ENCODE assay signal across 11 mouse cellular contexts in the genomic region with DNA sequence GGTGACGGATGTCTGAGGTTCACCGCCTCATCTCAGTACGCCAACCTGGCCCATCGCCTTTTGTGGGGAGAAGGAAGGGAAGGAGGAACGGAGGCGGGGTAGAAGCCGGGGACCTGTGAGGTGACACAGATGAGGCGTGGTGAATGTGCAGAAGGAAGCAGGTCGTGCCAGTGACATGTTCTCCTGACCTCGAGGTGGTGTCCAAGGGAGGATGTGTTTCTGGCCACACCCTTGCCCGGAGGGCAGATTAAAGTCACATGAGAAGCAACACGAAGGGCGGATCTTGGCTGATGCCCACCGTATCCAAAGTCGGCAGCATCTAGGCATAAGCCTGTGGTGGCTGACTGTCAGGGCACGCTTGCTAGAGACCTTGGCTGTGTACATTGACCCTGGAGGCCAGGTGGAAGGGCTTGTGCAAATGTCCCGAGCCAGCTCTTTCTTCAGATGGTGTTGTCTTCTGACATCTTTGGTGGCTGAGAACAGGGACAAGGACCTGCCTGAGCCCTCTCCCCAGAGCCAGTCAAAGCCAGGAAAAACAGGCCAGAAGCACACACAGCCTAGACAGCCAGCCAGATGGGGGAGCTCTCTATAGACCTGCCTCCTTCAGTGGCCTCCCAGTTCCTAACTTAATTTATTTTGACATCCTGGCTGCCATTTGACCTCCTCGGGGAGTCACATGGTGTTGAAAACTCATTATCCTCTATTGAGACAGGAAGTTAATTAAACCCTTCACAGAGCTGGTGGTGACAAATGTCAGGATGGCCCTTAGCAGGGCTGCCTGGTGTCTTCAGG. TPM values are rescaled to one million over a fixed set of nuclear protein-coding genes. Genes with fewer than 3 reads are reported as not detected.
DNase-seq lines count a peak whose midpoint lies in the region; ATAC-seq and TF ChIP-seq lines count a peak whose summit lies in the region.
"Had no signal": no experiment of that assay in that cellular context is flagged by ENCODE, and none has a peak within 500 bp of the region (broad histone marks: within the 10 kb centered on the region; RNA-seq: fewer than 3 reads in every experiment).

No protein-coding gene starts in this region.

- TF ChIP-seq CTCF in thymus, adult 2 months (IDR thresholded peaks at IDR 0.05; ENCODE audit: borderline replicate concordance, control insufficient read depth, extremely low read depth, insufficient read depth, low read length, poor library complexity), result no peak

- H3K27me3 ChIP-seq in hindbrain, embryonic 10.5 days (ENCODE audit: insufficient read depth, poor library complexity, severe bottlenecking), result peaks cover 44% of the 10 kb centered on the region
- peaks cover 8% of the 10 kb centered on the region; the same call in 1 of the 2 replicates for H3K27me3 ChIP-seq in hindbrain, embryonic 12.5 days
- H3K27me3 ChIP-seq in thymus, adult 2 months (ENCODE audit: control insufficient read depth, insufficient read depth, low read length), result no peaks in the 10 kb centered on the region
- no peaks in the 10 kb centered on the region for H3K27me3 ChIP-seq in forebrain, embryonic 16.5 days (replicated peaks; ENCODE audit: control insufficient read depth, insufficient read depth, low read length)

- no peak overlapping the region for H3K4me3 ChIP-seq in hindbrain, embryonic 10.5 days
- no peak overlapping the region for H3K4me3 ChIP-seq in hindbrain, embryonic 12.5 days
- H3K4me3 ChIP-seq in thymus, adult 2 months (ENCODE audit: control insufficient read depth, insufficient read depth, low read length), result no peak overlapping the region
- no peak overlapping the region for H3K4me3 ChIP-seq in forebrain, embryonic 16.5 days (replicated peaks; ENCODE audit: low read length)
- H3K4me3 ChIP-seq: forebrain, embryonic 15.5 days; midbrain, embryonic 12.5 days had no signal

- no peaks in the 10 kb centered on the region for H3K36me3 ChIP-seq in hindbrain, embryonic 10.5 days
- no peaks in the 10 kb centered on the region for H3K36me3 ChIP-seq in hindbrain, embryonic 12.5 days
- no peaks in the 10 kb centered on the region for H3K36me3 ChIP-seq in thymus, adult 2 months (ENCODE audit: control insufficient read depth, insufficient read depth, low read length)
- no peaks in the 10 kb centered on the region for H3K36me3 ChIP-seq in forebrain, embryonic 16.5 days (ENCODE audit: control insufficient read depth, insufficient read depth)
- H3K36me3 ChIP-seq: forebrain, embryonic 15.5 days; midbrain, embryonic 12.5 days had no signal

- peaks cover 72% of the 10 kb centered on the region for H3K4me1 ChIP-seq in hindbrain, embryonic 10.5 days (replicated peaks)
- peaks cover 24% of the 10 kb centered on the region for H3K4me1 ChIP-seq in hindbrain, embryonic 12.5 days
- H3K4me1 ChIP-seq in thymus, adult 2 months (replicated peaks; ENCODE audit: control insufficient read depth, insufficient read depth, low read length), result peaks cover 22% of the 10 kb centered on the region
- H3K4me1 ChIP-seq in forebrain, embryonic 16.5 days (replicated peaks; ENCODE audit: control insufficient read depth, insufficient read depth, low read length), result peaks cover under 1% of the 10 kb centered on the region

- H3K9me3 ChIP-seq in hindbrain, embryonic 10.5 days, result no peaks in the 10 kb centered on the region
- H3K9me3 ChIP-seq in hindbrain, embryonic 12.5 days (replicated peaks), result no peaks in the 10 kb centered on the region
- no peaks in the 10 kb centered on the region for H3K9me3 ChIP-seq in forebrain, embryonic 16.5 days (ENCODE audit: control insufficient read depth, low read length)
- H3K9me3 ChIP-seq: forebrain, embryonic 15.5 days; midbrain, embryonic 12.5 days had no signal

- ATAC-seq in hindbrain, embryonic 12.5 days (ENCODE audit: low FRiP score), result no peak
- ATAC-seq in forebrain, embryonic 16.5 days, result no peak
- ATAC-seq in frontal cortex, adult (ENCODE audit: low TSS enrichment), result no peak
- ATAC-seq: forebrain, embryonic 15.5 days had no signal

- 80% methylated on average over 18 of the region's 18 CpGs for WGBS in hindbrain, embryonic 10.5 days
- 78% methylated on average over 18 of the region's 18 CpGs for WGBS in hindbrain, embryonic 12.5 days
- 82% methylated on average over 18 of the region's 18 CpGs for WGBS in thymus, adult 2 months
- WGBS in forebrain, embryonic 16.5 days, result 80% methylated on average over 18 of the region's 18 CpGs

- peak; percentile 33 for DNase-seq in hindbrain, embryonic 10.5 days (ENCODE audit: low spot score)
- DNase-seq in thymus, adult 2 months, result peak; percentile 24
- DNase-seq in thymus, postnatal 36 days, result no peak
- DNase-seq in kidney, postnatal 10 days, result peak; percentile 60
- no peak for DNase-seq in c-Kit-positive CD71-positive TER-119-positive erythroid progenitor cells, embryonic 14.5 days (ENCODE audit: low spot score)
- DNase-seq: heart, postnatal 36 days had no signal

- H3K27ac ChIP-seq in hindbrain, embryonic 10.5 days, result peak overlapping the region; percentile 74
- no peak overlapping the region for H3K27ac ChIP-seq in hindbrain, embryonic 12.5 days
- no peak overlapping the region for H3K27ac ChIP-seq in thymus, adult 2 months (ENCODE audit: control insufficient read depth, insufficient read depth, low read length)
- no peak overlapping the region for H3K27ac ChIP-seq in forebrain, embryonic 16.5 days (ENCODE audit: low read length)
- H3K27ac ChIP-seq: forebrain, embryonic 15.5 days; midbrain, embryonic 12.5 days had no signal

- H3K9ac ChIP-seq in hindbrain, embryonic 12.5 days, result no peak overlapping the region
- H3K9ac ChIP-seq in forebrain, embryonic 16.5 days (replicated peaks; ENCODE audit: low read depth, low read length), result no peak overlapping the region
- H3K9ac ChIP-seq: forebrain, embryonic 15.5 days; midbrain, embryonic 12.5 days had no signal

- no peak overlapping the region for H3K4me2 ChIP-seq in hindbrain, embryonic 12.5 days (replicated peaks)
- H3K4me2 ChIP-seq in forebrain, embryonic 16.5 days (ENCODE audit: low read length), result no peak overlapping the region
- H3K4me2 ChIP-seq: forebrain, embryonic 15.5 days; midbrain, embryonic 12.5 days had no signal

- TF ChIP-seq POLR2A in thymus, adult 2 months (IDR thresholded peaks at IDR 0.05; ENCODE audit: control insufficient read depth, extremely low read depth, insufficient read depth, low read length, poor library complexity), result no peak

RNA-seq across cellular contexts. Expression of a gene that starts 4.5 kb away (rescaled TPM):
- 1.6 and 2.4 TPM in 2 replicates for polyA plus RNA-seq in hindbrain, embryonic 10.5 days (2016; fragmentation: Nextera tagmentation; extraction: Ambion mirVana)
- polyA plus RNA-seq in hindbrain, embryonic 12.5 days (2016; fragmentation: Nextera tagmentation; extraction: Ambion mirVana), result 2.5 and 3.3 TPM in 2 replicates
- polyA plus RNA-seq in thymus, adult 2 months (2012; rRNA removed), result 100 and 134 TPM in 2 replicates
- polyA plus RNA-seq in forebrain, embryonic 16.5 days (2015; fragmentation: Nextera tagmentation; extraction: Ambion mirVana), result 0.41 and 0.65 TPM in 2 replicates

Comparison
In these comparisons a context has a peak if more than half of its experiments do, and no peak if none do; other contexts are left out.
1. DNase-seq: peak in hindbrain, embryonic 10.5 days (single experiment), thymus, adult 2 months (single experiment) and kidney, postnatal 10 days (single experiment); none in thymus, postnatal 36 days (0 of 2) and c-Kit-positive CD71-positive TER-119-positive erythroid progenitor cells, embryonic 14.5 days (single experiment).
2. RNA of a gene that starts 4.5 kb away (polyA plus RNA-seq): 100 to 134 TPM in thymus, adult 2 months; 2.5 to 3.3 TPM in hindbrain, embryonic 12.5 days, 1.6 to 2.4 TPM in hindbrain, embryonic 10.5 days and 0.41 to 0.65 TPM in forebrain, embryonic 16.5 days; every median in the first group is over 10 times any median in the second.